Mouse (Mus musculus) ovary, adult 18-20 months (tissue): Measurements from ENCODE around the gene Adcy9.
"Not testable (repeated sequence)": the region's sequence is repeated elsewhere in the genome, so short reads cannot be mapped to it uniquely, and the experiment has no call there.

Source experiments
- DNase-seq: peaks from one replicate; pipeline ENCODE4 v3.0.0; 2022; ENCODE audit warnings: low spot score, mixed read lengths

Gene Adcy9

DNA sequence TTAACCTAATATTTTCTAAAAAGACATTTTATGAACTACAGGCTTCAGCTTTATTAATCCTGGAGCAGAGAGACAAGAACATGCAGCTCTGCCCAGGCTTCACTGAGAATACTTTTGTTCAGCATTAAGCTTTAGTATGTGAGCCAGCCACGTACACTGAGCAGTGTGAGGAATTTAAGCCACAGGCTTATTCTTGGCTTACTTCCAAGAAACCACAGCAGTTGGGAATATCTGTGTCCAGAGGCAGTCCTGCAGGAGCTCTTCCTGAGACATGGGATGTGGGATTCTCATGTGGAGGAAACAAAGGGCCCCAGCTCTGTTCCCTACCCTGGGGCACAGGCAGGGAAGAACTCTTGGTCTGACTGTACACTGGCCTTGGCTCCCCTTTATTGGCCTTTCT, 149.4 kb downstream of the Adcy9 start:
- DNase-seq: no peak

DNA sequence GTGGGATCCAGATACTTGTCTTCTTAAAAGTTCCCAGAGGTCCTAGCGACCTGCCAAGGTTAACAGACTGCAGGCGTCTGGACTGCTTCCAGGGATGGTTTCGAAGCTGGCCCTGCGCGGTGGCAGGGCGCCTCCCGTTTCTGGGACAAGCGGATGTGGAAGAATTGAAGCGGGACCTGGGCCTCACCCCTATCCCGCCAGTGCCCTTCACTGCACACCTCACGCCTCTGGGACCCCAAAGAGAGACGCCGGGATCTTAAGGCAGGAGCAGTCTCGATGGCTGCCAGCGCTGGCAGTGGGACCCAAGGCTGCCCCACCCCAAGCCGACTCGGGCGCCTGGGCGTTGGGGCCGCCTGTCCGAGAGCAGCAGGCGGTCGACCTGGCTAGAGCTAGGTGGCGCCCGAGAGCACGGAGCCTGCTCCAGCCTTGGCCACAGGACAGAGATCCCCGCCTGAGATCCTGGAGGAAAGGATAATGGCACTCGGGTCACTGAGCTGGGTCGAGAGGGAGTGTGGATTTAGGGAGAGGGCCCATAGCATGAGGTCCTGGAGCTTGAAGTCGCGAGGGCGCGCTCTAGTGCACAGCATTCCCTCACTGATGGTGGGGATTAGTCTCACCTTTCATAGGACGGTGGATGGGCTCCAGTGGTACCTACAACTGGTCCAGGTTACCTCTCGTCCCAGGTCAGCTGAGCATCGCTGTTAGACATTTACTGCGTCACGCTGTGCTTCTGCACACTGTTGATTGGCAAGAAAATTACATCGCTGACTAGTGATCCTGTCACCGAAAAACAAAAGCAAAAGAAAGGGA, 152.2 kb downstream of the Adcy9 start:
- peak; percentile 70 for DNase-seq

DNA sequence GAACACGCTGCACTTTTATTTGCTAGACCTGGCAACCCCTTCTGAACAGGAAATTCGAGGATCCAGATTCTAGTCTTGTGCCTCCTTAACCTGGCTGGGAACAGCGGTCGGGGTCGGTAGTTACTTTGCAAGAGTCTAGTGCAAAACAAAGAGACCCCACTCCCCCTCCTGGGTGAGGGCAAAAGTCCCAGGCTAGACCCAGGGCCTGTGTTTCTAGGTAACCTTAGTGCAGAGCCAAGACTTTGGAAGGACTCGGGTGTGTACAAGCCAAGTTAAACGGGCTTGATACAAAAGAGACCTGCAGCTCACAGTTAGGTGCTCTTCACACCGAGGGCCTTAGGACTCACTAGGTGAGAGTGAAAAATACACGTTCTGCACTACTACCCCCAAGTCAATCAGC, 152.8 kb downstream of the Adcy9 start:
- DNase-seq: no peak

DNA sequence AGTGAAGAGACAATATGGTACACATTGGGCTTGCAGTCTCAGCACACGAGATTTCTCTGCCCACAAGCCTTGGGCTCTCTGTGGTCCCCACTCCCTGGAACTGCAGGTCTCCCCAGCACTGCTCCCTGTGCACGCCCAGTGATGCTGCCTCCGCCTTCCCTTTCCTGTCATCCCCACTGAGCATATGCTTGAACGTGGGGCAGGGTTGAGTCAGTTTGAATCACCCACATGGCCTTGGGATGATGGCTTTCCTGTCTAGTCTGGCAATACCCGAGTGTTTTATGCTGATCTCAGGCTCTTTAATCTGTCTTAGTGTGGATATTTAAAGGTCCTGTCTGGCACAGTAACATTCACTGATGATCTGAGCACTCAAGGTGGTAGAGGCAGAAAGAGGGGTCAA, 154.9 kb downstream of the Adcy9 start:
- DNase-seq: no peak

DNA sequence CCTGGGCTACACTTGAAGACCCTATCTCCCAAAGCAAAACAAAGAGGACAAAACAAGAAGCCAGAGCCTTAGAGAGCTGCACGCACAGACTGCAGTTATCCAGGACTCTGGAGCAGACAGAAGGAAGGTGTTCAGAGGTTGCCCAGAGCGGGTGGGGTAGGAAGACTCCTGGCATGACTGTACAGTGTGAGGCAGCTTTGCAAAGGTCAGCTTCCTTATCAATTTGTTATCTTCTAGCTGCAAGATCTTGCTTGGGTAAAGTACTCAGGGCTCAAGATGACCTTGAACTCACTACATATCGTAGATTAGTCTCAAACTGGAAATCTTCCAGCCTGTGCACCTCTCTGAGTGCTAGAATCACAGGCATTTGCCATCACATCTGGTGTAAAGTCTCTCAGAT, 156.8 kb downstream of the Adcy9 start:
- DNase-seq: no peak

DNA sequence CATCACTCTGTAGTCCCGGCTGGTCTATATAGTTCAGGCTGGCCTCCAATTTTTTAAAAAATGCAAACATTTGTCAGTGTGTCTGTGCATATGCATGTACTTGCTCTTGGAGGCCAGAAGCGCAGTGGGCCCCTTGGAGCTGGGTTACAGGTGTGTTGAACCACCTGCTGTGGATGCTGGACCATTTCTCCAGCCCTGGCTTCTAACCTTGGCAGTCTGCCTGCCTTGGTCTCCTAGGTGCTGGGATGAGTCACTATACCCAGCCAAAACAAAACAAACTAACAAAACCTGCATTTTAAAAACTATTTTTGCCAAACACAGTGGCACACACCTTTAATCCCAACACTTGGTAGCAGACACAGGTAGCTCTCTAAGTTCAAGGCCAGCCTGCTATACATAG, 162.8 kb downstream of the Adcy9 start:
- no peak for DNase-seq

DNA sequence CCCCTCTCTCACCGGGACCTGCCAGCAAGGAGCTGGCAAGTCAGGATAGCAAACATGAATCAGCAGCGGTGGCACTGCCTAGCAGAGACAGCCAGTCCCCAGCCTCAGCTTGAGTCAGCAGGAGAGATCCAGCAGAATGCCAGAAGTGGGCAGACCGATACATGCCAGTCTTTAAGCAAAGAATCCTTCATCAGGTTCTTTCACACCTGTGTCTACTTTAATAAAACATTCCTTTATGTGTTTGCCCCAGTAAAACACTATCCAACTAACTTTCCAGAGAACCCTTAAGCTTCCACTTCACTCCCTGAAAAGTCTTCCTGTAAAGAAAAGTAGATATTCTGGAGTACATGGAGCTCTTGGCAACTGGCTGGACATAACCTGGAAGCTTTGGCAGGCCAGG, 171.5 kb downstream of the Adcy9 start:
- DNase-seq: no peak

DNA sequence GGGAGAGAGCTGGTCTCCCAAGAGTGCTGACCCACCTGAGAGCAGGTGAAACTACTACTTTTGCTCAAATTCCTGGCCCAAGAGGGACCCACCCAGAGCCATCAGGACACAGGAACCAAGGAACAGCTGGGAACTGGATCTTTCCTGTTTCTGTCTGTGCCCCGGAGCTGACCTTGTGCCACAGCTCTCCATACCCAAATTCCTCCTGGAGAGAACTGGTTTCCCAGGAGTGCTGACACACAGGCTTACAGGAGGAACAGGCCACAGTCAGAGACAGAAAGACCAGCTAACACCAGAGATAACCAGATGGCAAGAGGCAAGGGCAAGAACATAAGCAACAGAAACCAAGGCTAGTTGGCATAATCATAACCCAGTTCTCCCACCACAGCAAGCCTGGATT, 175.1 kb downstream of the Adcy9 start:
- not testable (repeated sequence) for DNase-seq
